Mouse (Mus musculus) liver, postnatal 0 days (tissue): ENCODE data around the gene Vps51. TPM values are rescaled to one million over a fixed set of nuclear protein-coding genes. Genes with fewer than 3 reads are reported as not detected.

Experiments
- ATAC-seq: fragments of 200-750 bp; cut with Nextera tagmentation; 2 replicates; pipeline ENCODE4 v1.8.0; 2017; ENCODE audit warnings: mild to moderate bottlenecking, moderate library complexity
- DNase-seq: peaks from one replicate; pipeline ENCODE4 v3.0.0-alpha.2; 2016
- H3K27ac ChIP-seq: fragments of 300-500 bp; sonication (generic); 2 replicates; pipeline ENCODE4 v1.5.1; 2014; ENCODE audit warnings: antibody characterized with exemption, moderate library complexity, mild to moderate bottlenecking, low read depth
- H3K27me3 ChIP-seq: fragments of 300-500 bp; sonication (generic); 2 replicates; pipeline ENCODE4 v1.6.1; 2014; ENCODE audit warnings: low read length, control low read depth, mixed read lengths; ENCODE audit not compliant: insufficient read depth
- H3K36me3 ChIP-seq: fragments of 300-500 bp; sonication (generic); replicated peaks from 2 replicates; pipeline ENCODE4 v1.6.1; 2014; ENCODE audit warnings: mild to moderate bottlenecking, control low read depth, low read length, moderate library complexity, mixed read lengths; ENCODE audit not compliant: insufficient read depth
- H3K4me1 ChIP-seq: fragments of 300-500 bp; sonication (generic); 2 replicates; pipeline ENCODE4 v1.6.1; 2014; ENCODE audit warnings: antibody characterized with exemption, mild to moderate bottlenecking, control low read depth; ENCODE audit not compliant: insufficient read depth
- H3K4me2 ChIP-seq: fragments of 300-500 bp; sonication (generic); 2 replicates; pipeline ENCODE4 v1.6.1; 2014; ENCODE audit warnings: low read depth, mild to moderate bottlenecking, low read length, moderate library complexity, mixed read lengths
- H3K4me3 ChIP-seq: fragments of 300-500 bp; sonication (generic); 2 replicates; pipeline ENCODE4 v1.5.1; 2014; ENCODE audit warnings: low read depth, low read length
- H3K9ac ChIP-seq: fragments of 300-500 bp; sonication (generic); replicated peaks from 2 replicates; pipeline ENCODE4 v1.6.1; 2014; ENCODE audit warnings: mild to moderate bottlenecking, moderate library complexity
- H3K9me3 ChIP-seq: fragments of 300-500 bp; sonication (generic); 2 replicates; pipeline ENCODE4 v1.6.1; 2016; ENCODE audit warnings: mild to moderate bottlenecking, control low read depth, low read length, mixed read lengths
- CTCF ChIP-seq: sonication (generic); IDR thresholded peaks from 2 replicates; pipeline ENCODE4 v1.5.1; 2016; ENCODE audit warnings: antibody characterized with exemption, low read depth
- EP300 ChIP-seq: IDR thresholded peaks from 2 replicates; pipeline ENCODE4 v1.6.1; 2016; ENCODE audit warnings: antibody characterized with exemption, low read depth, mild to moderate bottlenecking
- WGBS: fragments of 180-500 bp; shearing (Covaris S2); extraction: QIAGEN DNeasy Blood & Tissue Kit; methylation state at CpG from one replicate; pipeline ENCODE4 v1.1.7; 2014; ENCODE audit not compliant: insufficient replicate concordance; 5-methylcytosine and 5-hydroxymethylcytosine counted together
- polyA plus RNA-seq: library from polyadenylated mRNA; unstranded; fragments of >200 nt; fragmentation: Nextera tagmentation; extraction: Ambion mirVana; gene quantifications from 2 replicates; pipeline ENCODE4 v1.2.1, GENCODE M21; 2015

The Vps51 gene
- polyA plus RNA-seq, 1 experiment from 2014 or later = 20.7 TPM

GRCm38 (mm10) chr19:6037695-6038094 is 39.3 kb downstream of the Vps51 start:
- no peaks in the 10 kb centered on the region for H3K27me3 ChIP-seq
- TF ChIP-seq EP300 = no peak
- no peak for TF ChIP-seq CTCF
- no peak overlapping the region for H3K27ac ChIP-seq
- no peak overlapping the region for H3K4me3 ChIP-seq
- H3K9me3 ChIP-seq = no peaks in the 10 kb centered on the region
- peaks cover 12% of the 10 kb centered on the region for H3K4me1 ChIP-seq
- H3K36me3 ChIP-seq = no peaks in the 10 kb centered on the region
- no peak overlapping the region for H3K9ac ChIP-seq
- ATAC-seq (no peak), DNase-seq (no peak)
- H3K4me2 ChIP-seq = no peak overlapping the region

GRCm38 (mm10) chr19:6035966-6036585 is 41.0 kb downstream of the Vps51 start:
- WGBS = 40% methylated on average over 9 of the region's 9 CpGs
- ATAC-seq = no peak

GRCm38 (mm10) chr19:6030520-6031280 is 46.3 kb downstream of the Vps51 start:
- WGBS = 55% methylated on average over 13 of the region's 14 CpGs
- no peaks in the 10 kb centered on the region; the same call in 1 of the 2 replicates for H3K4me1 ChIP-seq
- no peak overlapping the region for H3K9ac ChIP-seq
- H3K9me3 ChIP-seq = no peaks in the 10 kb centered on the region
- ATAC-seq (no peak), DNase-seq (no peak)
- H3K27ac ChIP-seq = no peak overlapping the region
- H3K4me2 ChIP-seq = no peak overlapping the region
- no peak for TF ChIP-seq CTCF
- no peak for TF ChIP-seq EP300
- no peaks in the 10 kb centered on the region for H3K36me3 ChIP-seq
- no peaks in the 10 kb centered on the region for H3K27me3 ChIP-seq
- no peak overlapping the region for H3K4me3 ChIP-seq

More at GRCm38 (mm10) chr19:6035966-6036585, 41.0 kb downstream of the Vps51 start:
- H3K4me1 ChIP-seq = peaks cover 6% of the 10 kb centered on the region
- no peak for DNase-seq
- H3K9ac ChIP-seq = no peak overlapping the region
- no peak overlapping the region for H3K27ac ChIP-seq
- no peak overlapping the region for H3K4me3 ChIP-seq
- no peak for TF ChIP-seq CTCF
- TF ChIP-seq EP300 = no peak
- H3K9me3 ChIP-seq = no peaks in the 10 kb centered on the region
- H3K4me2 ChIP-seq = no peak overlapping the region
- H3K27me3 ChIP-seq = no peaks in the 10 kb centered on the region
- H3K36me3 ChIP-seq = no peaks in the 10 kb centered on the region

GRCm38 (mm10) chr19:6029426-6029825 is 47.6 kb downstream of the Vps51 start:
- Histone ChIP-seq H3K27me3 (no peaks in the 10 kb centered on the region), H3K36me3 (no peaks in the 10 kb centered on the region), H3K27ac (no peak overlapping the region), H3K4me3 (no peak overlapping the region), H3K4me1 (no peaks in the 10 kb centered on the region), H3K4me2 (no peak overlapping the region), H3K9me3 (no peaks in the 10 kb centered on the region), H3K9ac (no peak overlapping the region)
- ATAC-seq = no peak
- no peak for DNase-seq
- 68% methylated on average over 9 of the region's 9 CpGs for whole genome bisulfite sequencing
- no peak for TF ChIP-seq CTCF
- no peak for TF ChIP-seq EP300

GRCm38 (mm10) chr19:6028991-6029390 is 48.0 kb downstream of the Vps51 start:
- H3K9me3 ChIP-seq = no peaks in the 10 kb centered on the region
- H3K4me3 ChIP-seq = no peak overlapping the region
- no peaks in the 10 kb centered on the region for H3K36me3 ChIP-seq
- no peak overlapping the region for H3K9ac ChIP-seq
- 69% methylated on average over 6 of the region's 6 CpGs for WGBS
- TF ChIP-seq EP300 = no peak
- no peak for TF ChIP-seq CTCF
- no peak overlapping the region for H3K27ac ChIP-seq
- ATAC-seq (no peak), DNase-seq (no peak)
- no peaks in the 10 kb centered on the region for H3K27me3 ChIP-seq
- H3K4me2 ChIP-seq = no peak overlapping the region
- H3K4me1 ChIP-seq = no peaks in the 10 kb centered on the region

GRCm38 (mm10) chr19:6023930-6024329 is 53.1 kb downstream of the Vps51 start:
- 80% methylated on average over 7 of the region's 7 CpGs for WGBS
- no peak overlapping the region for H3K27ac ChIP-seq
- H3K9me3 ChIP-seq = no peaks in the 10 kb centered on the region
- no peak overlapping the region for H3K9ac ChIP-seq
- no peak overlapping the region for H3K4me2 ChIP-seq
- no peaks in the 10 kb centered on the region for H3K27me3 ChIP-seq
- ATAC-seq (no peak), DNase-seq (no peak)
- H3K4me3 ChIP-seq = no peak overlapping the region
- H3K4me1 ChIP-seq = 0 out of 2 replicates have a peak, but pooled peaks cover under 1% of the 10 kb centered on the region
- TF ChIP-seq EP300 = no peak
- no peak for TF ChIP-seq CTCF
- no peaks in the 10 kb centered on the region for H3K36me3 ChIP-seq
